Mouse (Mus musculus) kidney, embryonic 14.5 days (tissue): ENCODE measurements around the gene Nop16. TPM values are rescaled to one million over a fixed set of nuclear protein-coding genes. Genes with fewer than 3 reads are reported as not detected.

Source experiments
- ATAC-seq: fragments of 200-750 bp; cut with Nextera tagmentation; 2 replicates; pipeline ENCODE4 v1.8.0; 2017; ENCODE audit warnings: moderate number of reproducible peaks, mild to moderate bottlenecking, moderate TSS enrichment, moderate library complexity; ENCODE audit not compliant: low FRiP score, low TSS enrichment
- H3K27ac ChIP-seq: fragments of 300-500 bp; sonication (generic); 2 replicates; pipeline ENCODE4 v1.5.1; 2014; ENCODE audit warnings: low read depth, mild to moderate bottlenecking, low read length, moderate library complexity, mixed read lengths
- H3K27me3 ChIP-seq: fragments of 300-500 bp; sonication (generic); 2 replicates; pipeline ENCODE4 v1.6.1; 2014; ENCODE audit warnings: mild to moderate bottlenecking, low read length; ENCODE audit not compliant: control insufficient read depth, insufficient read depth
- H3K36me3 ChIP-seq: fragments of 300-500 bp; sonication (generic); 2 replicates; pipeline ENCODE4 v1.6.1; 2014; ENCODE audit warnings: low read length, mixed read lengths; ENCODE audit not compliant: control insufficient read depth, insufficient read depth
- H3K4me1 ChIP-seq: fragments of 300-500 bp; sonication (generic); 2 replicates; pipeline ENCODE4 v1.6.1; 2014; ENCODE audit warnings: low read length, mixed read lengths; ENCODE audit not compliant: control insufficient read depth, insufficient read depth
- H3K4me2 ChIP-seq: fragments of 300-500 bp; sonication (generic); replicated peaks from 2 replicates; pipeline ENCODE4 v1.6.1; 2014; ENCODE audit warnings: low read depth, mild to moderate bottlenecking, low read length
- H3K4me3 ChIP-seq: fragments of 300-500 bp; sonication (generic); 2 replicates; pipeline ENCODE4 v1.5.1; 2014; ENCODE audit warnings: mild to moderate bottlenecking, low read length
- H3K9ac ChIP-seq: fragments of 300-500 bp; sonication (generic); 2 replicates; pipeline ENCODE4 v1.6.1; 2014; ENCODE audit warnings: low read depth, mild to moderate bottlenecking, low read length, moderate library complexity
- H3K9me3 ChIP-seq: fragments of 300-500 bp; sonication (generic); 2 replicates; pipeline ENCODE4 v1.6.1; 2016; ENCODE audit warnings: low read length; ENCODE audit not compliant: control insufficient read depth
- WGBS: fragments of 180-500 bp; shearing (Covaris S2); extraction: QIAGEN DNeasy Blood & Tissue Kit; methylation state at CpG from one replicate; pipeline ENCODE4 v1.1.7; 2014; 5-methylcytosine and 5-hydroxymethylcytosine counted together
- microRNA-seq: library from miRNA; unstranded; fragments of <30 nt; microRNA quantifications from one replicate; pipeline ENCODE4, GENCODE M21; 2016
- polyA plus RNA-seq: library from polyadenylated mRNA; unstranded; fragments of >200 nt; fragmentation: Nextera tagmentation; extraction: Ambion mirVana; gene quantifications from 2 replicates; pipeline ENCODE4 v1.2.1, GENCODE M21; 2014

The Nop16 gene
- polyA plus RNA-seq, 1 experiment from 2014 or later, result 88.6 TPM

DNA sequence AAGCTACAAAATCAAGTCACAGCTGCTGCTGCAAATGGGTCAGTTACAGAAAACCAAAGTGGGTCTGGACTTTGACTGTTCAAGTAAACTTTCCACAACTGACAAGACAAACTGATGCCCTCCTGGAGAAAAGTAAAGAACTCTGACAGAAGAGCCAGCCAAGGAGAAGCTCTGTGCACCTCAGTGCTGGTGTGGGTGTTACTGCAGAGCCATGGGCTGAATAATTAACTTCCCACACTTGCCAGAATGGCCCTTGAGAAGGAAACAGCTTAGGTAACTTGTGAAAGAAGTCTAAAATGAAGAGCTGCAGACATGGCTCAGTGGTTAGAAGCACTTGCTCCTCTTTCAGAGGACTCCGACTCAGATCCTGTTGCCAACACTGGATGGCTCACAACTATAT lies 32.2 kb downstream of the Nop16 start:
- H3K27ac ChIP-seq, result no peak overlapping the region
- H3K36me3 ChIP-seq, result peaks cover 89% of the 10 kb centered on the region
- no peaks in the 10 kb centered on the region for H3K27me3 ChIP-seq
- H3K4me2 ChIP-seq, result no peak overlapping the region
- H3K9me3 ChIP-seq, result no peaks in the 10 kb centered on the region
- H3K9ac ChIP-seq, result no peak overlapping the region
- no peaks in the 10 kb centered on the region for H3K4me1 ChIP-seq
- no peak overlapping the region for H3K4me3 ChIP-seq
- no peak for ATAC-seq
- WGBS, result 90% methylated on average over 1 of the region's 1 CpGs

GRCm38 (mm10) chr13:54556796-54557195 lies 33.1 kb downstream of the Nop16 start:
- no peak for ATAC-seq
- no peak overlapping the region for H3K9ac ChIP-seq
- WGBS, result 96% methylated on average over 3 of the region's 3 CpGs
- no peaks in the 10 kb centered on the region for H3K27me3 ChIP-seq
- H3K27ac ChIP-seq, result no peak overlapping the region
- peaks cover 91% of the 10 kb centered on the region for H3K36me3 ChIP-seq
- no peaks in the 10 kb centered on the region for H3K9me3 ChIP-seq
- no peaks in the 10 kb centered on the region for H3K4me1 ChIP-seq
- H3K4me3 ChIP-seq, result no peak overlapping the region
- no peak overlapping the region for H3K4me2 ChIP-seq

DNA sequence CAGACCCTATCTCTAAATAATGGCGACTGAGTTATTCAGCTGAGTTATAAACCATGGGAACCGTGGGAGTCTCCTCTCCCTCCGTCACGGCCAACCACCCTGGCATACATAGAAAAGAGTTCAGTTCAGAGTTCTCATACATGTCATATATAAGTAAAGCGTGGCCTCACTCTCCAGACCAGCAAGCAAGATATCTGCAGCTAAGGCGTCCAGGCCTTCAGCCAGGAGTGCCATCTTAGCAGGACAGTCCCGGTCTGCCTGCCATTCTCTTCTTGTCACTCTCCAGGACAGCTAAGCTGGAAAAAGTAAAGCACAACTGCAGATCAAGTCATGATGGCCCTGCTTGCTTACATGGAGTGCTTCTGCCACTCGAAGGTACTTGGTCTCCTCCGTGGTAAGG lies 33.7 kb downstream of the Nop16 start:
- 92% methylated on average over 9 of the region's 9 CpGs for WGBS
- no peak overlapping the region for H3K9ac ChIP-seq

DNA sequence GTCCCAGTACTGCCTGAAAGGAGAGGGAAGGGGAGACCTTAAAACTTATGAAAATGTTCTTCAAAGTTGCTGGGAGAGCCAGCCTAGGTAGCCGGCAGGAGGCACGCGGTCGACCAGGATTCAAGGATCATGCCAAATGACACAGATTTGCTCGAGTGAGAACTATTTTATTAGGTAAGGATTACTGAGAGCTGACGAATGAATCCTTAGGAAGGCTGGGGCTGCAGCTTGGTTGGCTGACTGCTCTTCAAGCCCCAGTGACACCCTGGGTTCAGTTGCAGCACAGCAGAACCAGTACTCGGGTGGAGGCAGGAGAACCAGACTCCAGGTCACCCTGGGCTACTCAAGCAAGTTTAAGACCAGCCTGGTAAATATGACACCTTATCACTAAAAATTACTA lies 41.9 kb downstream of the Nop16 start:
- 84% methylated on average over 7 of the region's 7 CpGs for WGBS
- Histone ChIP-seq H3K36me3 (peaks cover 55% of the 10 kb centered on the region), H3K27me3 (no peaks in the 10 kb centered on the region)

More for the DNA sequence above, 33.7 kb downstream of the Nop16 start:
- H3K27me3 ChIP-seq, result no peaks in the 10 kb centered on the region
- no peak overlapping the region for H3K27ac ChIP-seq
- no peaks in the 10 kb centered on the region for H3K9me3 ChIP-seq
- H3K4me1 ChIP-seq, result no peaks in the 10 kb centered on the region
- peaks cover 90% of the 10 kb centered on the region for H3K36me3 ChIP-seq
- H3K4me3 ChIP-seq, result no peak overlapping the region
- no peak overlapping the region for H3K4me2 ChIP-seq
- ATAC-seq, result no peak

More for the DNA sequence above, 41.9 kb downstream of the Nop16 start:
- H3K4me2 ChIP-seq, result no peak overlapping the region
- H3K4me3 ChIP-seq, result no peak overlapping the region
- no peak overlapping the region for H3K9ac ChIP-seq
- no peaks in the 10 kb centered on the region for H3K9me3 ChIP-seq
- no peak overlapping the region for H3K27ac ChIP-seq
- no peaks in the 10 kb centered on the region for H3K4me1 ChIP-seq
- ATAC-seq, result no peak

Small RNA genes within 50 kb of the gene (microRNA-seq; reads per million reads assigned to microRNA genes)
- not detected for gene Gm24195

Other genes starting within 250 kb of the Nop16 start
- gene Cplx2, start 218.7 kb downstream of the Nop16 start, polyA plus RNA-seq, result 4.5 and 6.4 TPM in 2 replicates
- gene Thoc3, start 121.2 kb downstream of the Nop16 start, polyA plus RNA-seq, result 142 and 151 TPM in 2 replicates
- gene Simc1, start 86.3 kb downstream of the Nop16 start, polyA plus RNA-seq, result 14.0 and 17.9 TPM in 2 replicates
- gene 4833439L19Rik, start 24.7 kb downstream of the Nop16 start, polyA plus RNA-seq, result 96.7 and 158 TPM in 2 replicates
- gene Arl10, start 15.1 kb downstream of the Nop16 start, polyA plus RNA-seq, result 29.7 and 33.5 TPM in 2 replicates
- gene Higd2a, start 117 bp upstream of the Nop16 start, polyA plus RNA-seq, result 203 and 224 TPM in 2 replicates
- 36.3 TPM in 2 replicates for gene Cltb, start 21.3 kb upstream of the Nop16 start, polyA plus RNA-seq
- gene Faf2, start 31.7 kb upstream of the Nop16 start, polyA plus RNA-seq, result 87.5 and 126 TPM in 2 replicates
- 74.0 and 92.7 TPM in 2 replicates for gene Rnf44, start 103.8 kb upstream of the Nop16 start, polyA plus RNA-seq
- 1.2 and 1.9 TPM in 2 replicates for gene Cdhr2, start 111.4 kb upstream of the Nop16 start, polyA plus RNA-seq
- gene Gprin1, start 159.8 kb upstream of the Nop16 start, polyA plus RNA-seq, result 0.31 and 0.41 TPM in 2 replicates
- not detected in 2 replicates for gene Sncb, start 176.5 kb upstream of the Nop16 start, polyA plus RNA-seq
- not detected in 2 replicates for gene Eif4e1b, start 193.9 kb upstream of the Nop16 start, polyA plus RNA-seq
- 5.2 and 6.4 TPM in 2 replicates for gene Tspan17, start 199.3 kb upstream of the Nop16 start, polyA plus RNA-seq